Comparison of ENCODE assay signal across 12 mouse cellular contexts in the genomic region with DNA sequence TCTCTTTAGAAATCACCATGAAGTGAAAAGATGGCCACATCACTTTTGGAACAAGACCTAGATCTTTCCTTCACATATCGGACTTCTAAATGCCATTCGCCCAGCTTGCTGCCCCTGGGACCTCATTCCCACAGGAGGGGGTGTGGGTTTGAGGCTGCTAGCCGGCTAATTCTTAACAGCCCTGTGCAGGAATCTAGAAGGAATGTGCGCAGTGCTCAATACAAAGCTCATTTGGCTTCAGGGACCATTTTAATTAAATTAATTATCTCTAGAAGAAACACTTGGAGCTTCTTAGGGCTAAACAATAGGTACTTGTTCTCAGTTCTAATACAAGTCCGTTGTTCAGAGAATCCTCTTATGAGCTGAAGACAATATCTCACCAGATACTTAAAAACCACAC.
"Had no signal": no experiment of that assay in that cellular context is flagged by ENCODE, and none has a peak within 500 bp of the region (broad histone marks: within the 10 kb centered on the region; RNA-seq: fewer than 3 reads in every experiment).

No protein-coding gene starts in this region.

- H3K4me3 ChIP-seq: kidney, embryonic 15.5 days; limb, embryonic 13.5 days; midbrain, embryonic 13.5 days; neural tube, embryonic 12.5 days had no signal

- H3K9me3 ChIP-seq: limb, embryonic 13.5 days; neural tube, embryonic 12.5 days had no signal

- DNase-seq: kidney, adult 18-20 months; kidney, postnatal 14 days; layer of hippocampus, adult 9-11 months; lung, adult 18-20 months; right cerebral cortex, postnatal 25 days; thymus, adult 18-20 months; thymus, postnatal 25 days had no signal

- H3K27me3 ChIP-seq: kidney, embryonic 15.5 days; limb, embryonic 13.5 days had no signal

- H3K27ac ChIP-seq: kidney, embryonic 15.5 days; limb, embryonic 13.5 days; liver, embryonic 14.5 days; midbrain, embryonic 13.5 days; neural tube, embryonic 12.5 days had no signal

- H3K36me3 ChIP-seq: kidney, embryonic 15.5 days; limb, embryonic 13.5 days; neural tube, embryonic 12.5 days had no signal
